ENCODE assay signal across 13 mouse cellular contexts in genomic region chr16:91446778-91447511, GRCm38 (mm10). TPM values are rescaled to one million over a fixed set of nuclear protein-coding genes. Genes with fewer than 3 reads are reported as not detected.
DNase-seq lines count a peak whose midpoint lies in the region; ATAC-seq and TF ChIP-seq lines count a peak whose summit lies in the region.
"Had no signal": no experiment of that assay in that cellular context is flagged by ENCODE, and none has a peak within 500 bp of the region (broad histone marks: within the 10 kb centered on the region; RNA-seq: fewer than 3 reads in every experiment).

No protein-coding gene starts in this region.

- TF ChIP-seq POLR2A in bone marrow, adult 2 months (IDR thresholded peaks at IDR 0.05; ENCODE audit: borderline replicate concordance, control insufficient read depth, low read depth, low read length): no peak

- 0 out of 2 replicates have a peak, but pooled peaks have one; percentile 12 for ATAC-seq in lung, embryonic 16.5 days (ENCODE audit: low read depth)
- ATAC-seq in liver, embryonic 12.5 days: peak; percentile 46
- ATAC-seq in stomach, embryonic 15.5 days (ENCODE audit: insufficient read depth, low FRiP score, low read depth): 0 out of 2 replicates have a peak, but pooled peaks have one; percentile 11

- no peaks in the 10 kb centered on the region for H3K27me3 ChIP-seq in lung, embryonic 16.5 days (ENCODE audit: control insufficient read depth, insufficient read depth, low read depth, low read length)
- H3K27me3 ChIP-seq in liver, embryonic 12.5 days (replicated peaks): no peaks in the 10 kb centered on the region
- no peaks in the 10 kb centered on the region for H3K27me3 ChIP-seq in stomach, embryonic 15.5 days (replicated peaks)
- H3K27me3 ChIP-seq: neural tube, embryonic 12.5 days had no signal

- H3K4me1 ChIP-seq in lung, embryonic 16.5 days (replicated peaks; ENCODE audit: control insufficient read depth, insufficient read depth, low read length): peaks cover 14% of the 10 kb centered on the region
- H3K4me1 ChIP-seq in bone marrow, adult 2 months (ENCODE audit: control insufficient read depth, insufficient read depth, low read length): peaks cover 14% of the 10 kb centered on the region
- H3K4me1 ChIP-seq in liver, embryonic 12.5 days: peaks cover 78% of the 10 kb centered on the region
- 0 out of 2 replicates have a peak, but pooled peaks cover 9% of the 10 kb centered on the region for H3K4me1 ChIP-seq in stomach, embryonic 15.5 days
- H3K4me1 ChIP-seq: neural tube, embryonic 12.5 days had no signal

- H3K36me3 ChIP-seq in lung, embryonic 16.5 days (ENCODE audit: control insufficient read depth, insufficient read depth, low read length): no peaks in the 10 kb centered on the region
- H3K36me3 ChIP-seq in liver, embryonic 12.5 days: no peaks in the 10 kb centered on the region
- no peaks in the 10 kb centered on the region for H3K36me3 ChIP-seq in stomach, embryonic 15.5 days
- H3K36me3 ChIP-seq: neural tube, embryonic 12.5 days had no signal

- no peak overlapping the region for H3K4me2 ChIP-seq in lung, embryonic 16.5 days (ENCODE audit: low read depth, low read length)
- peak overlapping the region; percentile 35 for H3K4me2 ChIP-seq in liver, embryonic 12.5 days
- no peak overlapping the region for H3K4me2 ChIP-seq in stomach, embryonic 15.5 days
- H3K4me2 ChIP-seq: neural tube, embryonic 12.5 days had no signal

- H3K9me3 ChIP-seq in lung, embryonic 16.5 days (ENCODE audit: control insufficient read depth, low read length): no peaks in the 10 kb centered on the region
- H3K9me3 ChIP-seq in liver, embryonic 12.5 days (replicated peaks): 0 out of 2 replicates have a peak, but pooled peaks cover 5% of the 10 kb centered on the region
- H3K9me3 ChIP-seq in stomach, embryonic 15.5 days: no peaks in the 10 kb centered on the region
- H3K9me3 ChIP-seq: neural tube, embryonic 12.5 days had no signal

- 73% methylated on average over 8 of the region's 8 CpGs for WGBS in lung, embryonic 16.5 days
- 42% methylated on average over 8 of the region's 8 CpGs for WGBS in bone marrow, adult 2 months
- WGBS in liver, embryonic 12.5 days (ENCODE audit: insufficient replicate concordance): 60% methylated on average over 8 of the region's 8 CpGs
- 66% methylated on average over 8 of the region's 8 CpGs for WGBS in stomach, embryonic 15.5 days

- H3K4me3 ChIP-seq in lung, embryonic 16.5 days (ENCODE audit: low read length): no peak overlapping the region
- no peak overlapping the region for H3K4me3 ChIP-seq in bone marrow, adult 2 months (replicated peaks; ENCODE audit: control insufficient read depth, low read depth, low read length)
- no peak overlapping the region for H3K4me3 ChIP-seq in liver, embryonic 12.5 days
- no peak overlapping the region for H3K4me3 ChIP-seq in stomach, embryonic 15.5 days (replicated peaks)
- H3K4me3 ChIP-seq: neural tube, embryonic 12.5 days had no signal

- no peak for DNase-seq in lung, adult 18-20 months
- DNase-seq in right cerebral cortex, postnatal 4 days: no peak
- DNase-seq in layer of hippocampus, adult 9-11 months: no peak
- DNase-seq in frontal cortex, postnatal 10 days (ENCODE audit: low spot score in 2 of 2): no peak
- DNase-seq: cerebellum, adult 11-12 months; right cerebral cortex, postnatal 25 days had no signal

- no peak overlapping the region for H3K9ac ChIP-seq in lung, embryonic 16.5 days (ENCODE audit: low read length)
- peak overlapping the region; percentile 47 for H3K9ac ChIP-seq in liver, embryonic 12.5 days
- no peak overlapping the region for H3K9ac ChIP-seq in stomach, embryonic 15.5 days
- H3K9ac ChIP-seq: neural tube, embryonic 12.5 days had no signal

- TF ChIP-seq CTCF in bone marrow, adult 2 months (IDR thresholded peaks at IDR 0.05; ENCODE audit: control insufficient read depth, insufficient read depth, low read length): no peak

- no peak overlapping the region for H3K27ac ChIP-seq in lung, embryonic 16.5 days (ENCODE audit: low read length)
- peak overlapping the region; percentile 75 for H3K27ac ChIP-seq in bone marrow, adult 2 months (ENCODE audit: control insufficient read depth, insufficient read depth, low read depth, low read length, poor library complexity)
- peak overlapping the region; percentile 86 for H3K27ac ChIP-seq in liver, embryonic 12.5 days
- H3K27ac ChIP-seq in stomach, embryonic 15.5 days: no peak overlapping the region
- H3K27ac ChIP-seq: neural tube, embryonic 12.5 days had no signal

RNA-seq across cellular contexts. Expression of gene Ifnar1, which starts 38.1 kb away (rescaled TPM):
- polyA plus RNA-seq in lung, embryonic 16.5 days (2015; fragmentation: Nextera tagmentation; extraction: Ambion mirVana): 65.0 and 69.3 TPM in 2 replicates
- 10.3 and 15.9 TPM in 2 replicates for polyA plus RNA-seq in bone marrow, adult 2 months (2011; ENCODE audit: insufficient read depth, insufficient read length, low replicate concordance, missing spikeins)
- 24.5 and 27.8 TPM in 2 replicates for polyA plus RNA-seq in liver, embryonic 12.5 days (2016; fragmentation: Nextera tagmentation; extraction: Ambion mirVana)
- polyA plus RNA-seq in stomach, embryonic 15.5 days (2015; fragmentation: Nextera tagmentation; extraction: Ambion mirVana): 48.8 and 49.4 TPM in 2 replicates

RNA-seq across cellular contexts. Expression of gene Il10rb, which starts 41.0 kb away (rescaled TPM):
- 56.8 and 61.5 TPM in 2 replicates for polyA plus RNA-seq in lung, embryonic 16.5 days (2015; fragmentation: Nextera tagmentation; extraction: Ambion mirVana)
- 24.1 and 25.9 TPM in 2 replicates for polyA plus RNA-seq in bone marrow, adult 2 months (2011; ENCODE audit: insufficient read depth, insufficient read length, low replicate concordance, missing spikeins)
- polyA plus RNA-seq in liver, embryonic 12.5 days (2016; fragmentation: Nextera tagmentation; extraction: Ambion mirVana): 26.0 and 27.0 TPM in 2 replicates
- polyA plus RNA-seq in stomach, embryonic 15.5 days (2015; fragmentation: Nextera tagmentation; extraction: Ambion mirVana): 45.5 and 53.4 TPM in 2 replicates

RNA-seq across cellular contexts. Expression of gene Gm21970, which starts 55.4 kb away (rescaled TPM):
- not detected in 2 replicates for polyA plus RNA-seq in lung, embryonic 16.5 days (2015; fragmentation: Nextera tagmentation; extraction: Ambion mirVana)
- polyA plus RNA-seq in bone marrow, adult 2 months (2011; ENCODE audit: insufficient read depth, insufficient read length, low replicate concordance, missing spikeins): not detected in 2 replicates
- polyA plus RNA-seq in liver, embryonic 12.5 days (2016; fragmentation: Nextera tagmentation; extraction: Ambion mirVana): not detected in 2 replicates
- not detected in 2 replicates for polyA plus RNA-seq in stomach, embryonic 15.5 days (2015; fragmentation: Nextera tagmentation; extraction: Ambion mirVana)
- polyA plus RNA-seq: heart, embryonic 14.5 days; kidney, embryonic 16.5 days; neural tube, embryonic 12.5 days had no signal

Comparison
In these comparisons a context has a peak if more than half of its experiments do, and no peak if none do; other contexts are left out.
1. H3K27ac ChIP-seq: peak in bone marrow, adult 2 months (single experiment) and liver, embryonic 12.5 days (single experiment); none in lung, embryonic 16.5 days (single experiment) and stomach, embryonic 15.5 days (single experiment).
2. Peak in every context shown above with its lines, with median percentiles within 50 percentile points of each other: ATAC-seq.